ENCODE assay signal across 13 mouse cellular contexts in the genomic region with DNA sequence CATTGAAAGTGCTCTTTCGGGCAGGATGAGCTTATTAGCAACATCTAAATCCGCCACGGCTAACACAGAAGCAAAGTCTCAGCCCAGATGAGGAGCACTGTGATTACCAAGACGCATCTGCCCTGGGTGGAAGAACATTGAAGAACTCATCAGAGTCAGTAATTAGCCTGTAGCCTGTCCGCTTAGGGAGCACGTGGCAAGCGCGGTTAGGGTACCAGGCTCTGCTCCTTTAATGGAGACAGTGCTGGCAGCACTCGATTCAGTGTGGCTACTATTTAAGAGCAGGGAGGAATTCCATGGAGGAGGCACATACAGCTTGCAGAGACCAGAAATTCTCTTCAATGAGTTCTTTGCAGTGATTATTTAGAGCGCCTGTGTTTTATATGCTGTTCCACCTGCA.
DNase-seq lines count a peak whose midpoint lies in the region; ATAC-seq lines count a peak whose summit lies in the region.
"Had no signal": no experiment of that assay in that cellular context is flagged by ENCODE, and none has a peak within 500 bp of the region (broad histone marks: within the 10 kb centered on the region; RNA-seq: fewer than 3 reads in every experiment).

No protein-coding gene starts in this region.

- peak; percentile 67 for ATAC-seq in midbrain, embryonic 13.5 days
- ATAC-seq: intestine, embryonic 16.5 days had no signal

- peaks cover 24% of the 10 kb centered on the region for H3K4me1 ChIP-seq in midbrain, embryonic 13.5 days (replicated peaks)

- H3K9ac ChIP-seq in midbrain, embryonic 13.5 days (replicated peaks), result no peak overlapping the region
- H3K9ac ChIP-seq: embryonic facial prominence, embryonic 15.5 days had no signal

- H3K4me2 ChIP-seq in midbrain, embryonic 13.5 days (replicated peaks), result peak overlapping the region; percentile 36; the same call in 1 of the 2 replicates
- H3K4me2 ChIP-seq: embryonic facial prominence, embryonic 15.5 days had no signal

- no peaks in the 10 kb centered on the region for H3K9me3 ChIP-seq in midbrain, embryonic 13.5 days
- H3K9me3 ChIP-seq: embryonic facial prominence, embryonic 15.5 days had no signal

- no peak overlapping the region for H3K27ac ChIP-seq in midbrain, embryonic 13.5 days
- H3K27ac ChIP-seq: embryonic facial prominence, embryonic 15.5 days had no signal

- no peak overlapping the region for H3K4me3 ChIP-seq in midbrain, embryonic 13.5 days (replicated peaks)
- H3K4me3 ChIP-seq: embryonic facial prominence, embryonic 15.5 days had no signal

- DNase-seq in embryo, embryonic 11 days, result peak; percentile 23
- no peak for DNase-seq in embryo, embryonic 10 days (ENCODE audit: low spot score)
- peak; percentile 6 for DNase-seq in right cerebral cortex, postnatal 14 days
- DNase-seq in right cerebral cortex, postnatal 25 days, result no peak
- DNase-seq in telencephalon, adult 2 months (ENCODE audit: low read depth, low spot score), result peak; percentile 29
- DNase-seq in spleen, postnatal 36 days (ENCODE audit: low spot score in 2 of 2), result no peak
- no peak for DNase-seq in ovary, postnatal 36 days (ENCODE audit: low spot score)
- DNase-seq: adrenal gland, postnatal 36 days; cerebellum, adult 8-10 months; lung, adult 18-20 months had no signal

- no peaks in the 10 kb centered on the region for H3K36me3 ChIP-seq in midbrain, embryonic 13.5 days
- H3K36me3 ChIP-seq: embryonic facial prominence, embryonic 15.5 days had no signal

- no peaks in the 10 kb centered on the region for H3K27me3 ChIP-seq in midbrain, embryonic 13.5 days
- H3K27me3 ChIP-seq: embryonic facial prominence, embryonic 15.5 days had no signal

- 28% methylated on average over 10 of the region's 10 CpGs for WGBS in midbrain, embryonic 13.5 days

Comparison
In these comparisons a context has a peak if more than half of its experiments do, and no peak if none do; other contexts are left out.
1. DNase-seq: peak in embryo, embryonic 11 days (single experiment), right cerebral cortex, postnatal 14 days (single experiment) and telencephalon, adult 2 months (single experiment); none in embryo, embryonic 10 days (single experiment), right cerebral cortex, postnatal 25 days (single experiment), spleen, postnatal 36 days (0 of 2) and ovary, postnatal 36 days (single experiment).